Mouse (Mus musculus) midbrain, embryonic 13.5 days (tissue): ENCODE measurements around the gene Supt3. TPM values are rescaled to one million over a fixed set of nuclear protein-coding genes. Genes with fewer than 3 reads are reported as not detected.

ENCODE experiments used
- ATAC-seq: fragments of 200-750 bp; cut with Nextera tagmentation; 2 replicates; pipeline ENCODE4 v1.8.0; 2017; ENCODE audit warnings: mild to moderate bottlenecking, moderate TSS enrichment, moderate library complexity
- H3K27ac ChIP-seq: fragments of 300-500 bp; sonication (generic); 2 replicates; pipeline ENCODE4 v1.5.1; 2015; ENCODE audit warnings: inconsistent platforms, mild to moderate bottlenecking, moderate library complexity
- H3K27me3 ChIP-seq: fragments of 300-500 bp; sonication (generic); 2 replicates; pipeline ENCODE4 v1.6.1; 2015; ENCODE audit warnings: mild to moderate bottlenecking, inconsistent platforms
- H3K36me3 ChIP-seq: fragments of 300-500 bp; sonication (generic); 2 replicates; pipeline ENCODE4 v1.6.1; 2015; ENCODE audit warnings: mild to moderate bottlenecking, inconsistent platforms
- H3K4me1 ChIP-seq: fragments of 300-500 bp; sonication (generic); replicated peaks from 2 replicates; pipeline ENCODE4 v1.6.1; 2015; ENCODE audit warnings: inconsistent platforms
- H3K4me2 ChIP-seq: fragments of 300-500 bp; sonication (generic); replicated peaks from 2 replicates; pipeline ENCODE4 v1.6.1; 2015; ENCODE audit warnings: moderate library complexity, mild to moderate bottlenecking, inconsistent platforms
- H3K4me3 ChIP-seq: fragments of 300-500 bp; sonication (generic); replicated peaks from 2 replicates; pipeline ENCODE4 v1.5.1; 2015; ENCODE audit warnings: mild to moderate bottlenecking, inconsistent platforms
- H3K9ac ChIP-seq: fragments of 300-500 bp; sonication (generic); replicated peaks from 2 replicates; pipeline ENCODE4 v1.6.1; 2015; ENCODE audit warnings: mild to moderate bottlenecking, inconsistent platforms
- H3K9me3 ChIP-seq: fragments of 300-500 bp; sonication (generic); 2 replicates; pipeline ENCODE4 v1.6.1; 2016; ENCODE audit warnings: mild to moderate bottlenecking, inconsistent platforms
- WGBS: fragments of 180-500 bp; shearing (Covaris S2); methylation state at CpG from one replicate; pipeline ENCODE4 v1.1.7; 2015; 5-methylcytosine and 5-hydroxymethylcytosine counted together
- polyA plus RNA-seq: library from polyadenylated mRNA; unstranded; fragments of >200 nt; fragmentation: Nextera tagmentation; extraction: Ambion mirVana; gene quantifications from 2 replicates; pipeline ENCODE4 v1.2.1, GENCODE M21; 2015

The Supt3 gene
- polyA plus RNA-seq, 1 experiment from 2014 or later = 20.0 TPM

DNA sequence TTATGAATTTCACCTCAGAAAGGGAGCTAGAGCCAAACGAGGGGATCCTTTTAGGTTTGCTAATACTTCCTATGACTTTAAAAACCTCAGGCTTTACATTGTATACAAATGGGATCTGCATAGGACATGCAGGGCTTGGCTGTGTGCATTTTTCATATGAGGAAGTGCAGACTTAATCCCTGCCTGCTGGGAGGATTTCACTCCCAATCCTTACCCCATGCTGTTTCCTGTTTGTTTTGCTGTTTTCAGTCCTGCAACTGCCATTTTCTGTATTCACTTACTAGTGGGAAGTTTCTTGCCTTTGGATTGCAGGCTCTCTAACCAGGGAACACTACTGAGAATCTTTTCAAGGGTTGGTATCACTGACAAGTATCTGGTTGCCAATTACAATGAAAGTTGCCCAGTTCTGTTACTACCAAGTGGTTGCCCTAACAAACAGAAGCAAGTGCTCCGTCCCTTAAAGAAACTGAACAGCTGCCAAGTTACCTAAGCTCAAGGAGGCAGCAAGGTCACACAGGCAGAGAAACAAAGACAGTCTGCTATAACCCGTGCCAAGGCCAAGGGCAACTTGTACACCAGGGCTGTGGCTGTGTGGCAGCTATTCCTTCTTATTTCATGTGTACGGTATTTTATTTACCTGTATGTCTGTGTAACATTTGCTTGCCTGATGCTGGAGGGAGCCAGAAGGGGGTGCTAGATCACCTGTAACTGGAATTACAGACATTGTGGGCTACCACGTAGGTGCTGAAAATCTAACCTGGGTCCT, 12.2 kb downstream of the Supt3 start:
- no peak overlapping the region for H3K4me2 ChIP-seq
- H3K9ac ChIP-seq = no peak overlapping the region
- 51% methylated on average over 5 of the region's 5 CpGs for WGBS
- H3K27ac ChIP-seq = no peak overlapping the region
- 0 out of 2 replicates have a peak, but pooled peaks cover 6% of the 10 kb centered on the region for H3K4me1 ChIP-seq
- no peaks in the 10 kb centered on the region for H3K27me3 ChIP-seq
- H3K36me3 ChIP-seq = 0 out of 2 replicates have a peak, but pooled peaks cover 4% of the 10 kb centered on the region
- H3K9me3 ChIP-seq = no peaks in the 10 kb centered on the region
- ATAC-seq = no peak
- no peak overlapping the region for H3K4me3 ChIP-seq

GRCm38 (mm10) chr17:44792218-44792917, 15.4 kb downstream of the Supt3 start:
- 93% methylated on average over 12 of the region's 12 CpGs for whole genome bisulfite sequencing
- no peak overlapping the region for H3K27ac ChIP-seq

GRCm38 (mm10) chr17:44797331-44797730, 20.4 kb downstream of the Supt3 start:
- Histone ChIP-seq H3K9me3 (no peaks in the 10 kb centered on the region), H3K9ac (no peak overlapping the region), H3K4me3 (no peak overlapping the region), H3K4me2 (no peak overlapping the region), H3K27ac (no peak overlapping the region), H3K27me3 (no peaks in the 10 kb centered on the region), H3K4me1 (no peaks in the 10 kb centered on the region), H3K36me3 (no peaks in the 10 kb centered on the region)
- no peak for ATAC-seq
- WGBS = 46% methylated on average over 3 of the region's 3 CpGs

More at GRCm38 (mm10) chr17:44792218-44792917, 15.4 kb downstream of the Supt3 start:
- Histone ChIP-seq H3K9ac (no peak overlapping the region), H3K4me3 (no peak overlapping the region), H3K4me2 (no peak overlapping the region), H3K27me3 (no peaks in the 10 kb centered on the region), H3K4me1 (0 out of 2 replicates have a peak, but pooled peaks cover 6% of the 10 kb centered on the region), H3K36me3 (0 out of 2 replicates have a peak, but pooled peaks cover 4% of the 10 kb centered on the region), H3K9me3 (no peaks in the 10 kb centered on the region)
- no peak for ATAC-seq

DNA sequence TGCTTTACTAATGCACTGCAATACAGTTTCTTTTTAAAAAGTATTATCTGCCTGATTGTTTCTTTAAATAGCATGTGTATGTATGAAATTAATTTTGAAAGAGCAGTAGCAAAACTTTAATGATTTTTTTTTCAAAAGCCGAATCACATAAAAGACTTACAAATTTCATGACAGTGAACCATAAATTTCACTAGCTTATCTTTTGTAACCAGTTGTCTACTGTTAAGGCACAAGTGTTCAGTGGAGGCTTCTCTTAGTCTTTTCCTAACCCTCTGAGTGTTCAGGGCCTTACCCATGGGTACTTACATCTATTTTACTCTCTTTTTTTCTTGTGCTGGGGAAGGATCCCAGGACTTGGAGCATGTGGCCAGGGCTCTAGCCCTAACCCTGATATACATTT, 30.1 kb downstream of the Supt3 start:
- Histone ChIP-seq H3K4me2 (no peak overlapping the region), H3K4me1 (no peaks in the 10 kb centered on the region), H3K4me3 (no peak overlapping the region), H3K27ac (no peak overlapping the region), H3K9me3 (no peaks in the 10 kb centered on the region), H3K27me3 (no peaks in the 10 kb centered on the region), H3K36me3 (no peaks in the 10 kb centered on the region), H3K9ac (no peak overlapping the region)
- WGBS = 85% methylated on average over 1 of the region's 1 CpGs
- no peak for ATAC-seq

GRCm38 (mm10) chr17:44814508-44815175, 37.7 kb downstream of the Supt3 start, which contains the start of gene Runx2:
Gene Runx2, minus strand, starts transcription at chr17:44814797.
- Histone ChIP-seq H3K27ac (no peak within 1 kb of the TSS), H3K9me3 (no peaks in the 10 kb centered on the region), H3K4me2 (no peak within 1 kb of the TSS), H3K36me3 (no peaks in the 10 kb centered on the region), H3K4me1 (peaks cover 13% of the 10 kb centered on the region; the same call in 1 of the 2 replicates), H3K27me3 (0 out of 2 replicates have a peak, but pooled peaks cover 3% of the 10 kb centered on the region), H3K9ac (no peak within 1 kb of the TSS), H3K4me3 (no peak within 1 kb of the TSS)
- WGBS = 28% methylated on average over 3 of the region's 3 CpGs
- no peak for ATAC-seq

DNA sequence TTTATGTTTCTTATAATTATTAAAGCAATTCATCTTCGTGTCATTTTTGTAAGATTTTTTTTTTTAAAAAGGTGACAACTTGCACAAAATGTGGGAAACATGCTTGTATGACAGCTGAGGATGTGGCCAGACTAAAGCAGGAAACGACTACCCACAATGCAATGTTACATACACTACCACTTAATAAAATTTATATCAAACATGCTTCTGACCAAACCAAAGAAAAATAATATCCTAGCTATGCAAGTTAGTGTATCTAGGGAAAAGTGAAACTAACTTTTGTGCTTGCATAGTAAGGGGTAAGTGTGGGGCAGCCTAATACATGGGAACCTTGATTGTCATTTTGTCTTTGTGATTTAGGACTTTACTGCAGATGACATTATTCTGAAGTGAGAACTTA, 41.9 kb downstream of the Supt3 start:
- Histone ChIP-seq H3K27me3 (0 out of 2 replicates have a peak, but pooled peaks cover 3% of the 10 kb centered on the region), H3K4me2 (no peak overlapping the region), H3K4me1 (peaks cover 13% of the 10 kb centered on the region; the same call in 1 of the 2 replicates), H3K4me3 (no peak overlapping the region), H3K36me3 (no peaks in the 10 kb centered on the region), H3K9me3 (no peaks in the 10 kb centered on the region), H3K27ac (no peak overlapping the region), H3K9ac (no peak overlapping the region)
- 83% methylated on average over 2 of the region's 2 CpGs for WGBS
- no peak for ATAC-seq

- Histone ChIP-seq H3K36me3 (no peaks in the 10 kb centered on the region), H3K4me3 (no peak overlapping the region), H3K27me3 (no peaks in the 10 kb centered on the region), H3K4me2 (no peak overlapping the region), H3K9me3 (no peaks in the 10 kb centered on the region), H3K9ac (no peak overlapping the region), H3K27ac (no peak overlapping the region), H3K4me1 (peaks cover 5% of the 10 kb centered on the region; the same call in 1 of the 2 replicates)
- ATAC-seq = no peak
- 67% methylated on average over 4 of the region's 4 CpGs for WGBS
These were observed 42.9 kb downstream of the Supt3 start for GRCm38 (mm10) chr17:44819816-44820215.

DNA sequence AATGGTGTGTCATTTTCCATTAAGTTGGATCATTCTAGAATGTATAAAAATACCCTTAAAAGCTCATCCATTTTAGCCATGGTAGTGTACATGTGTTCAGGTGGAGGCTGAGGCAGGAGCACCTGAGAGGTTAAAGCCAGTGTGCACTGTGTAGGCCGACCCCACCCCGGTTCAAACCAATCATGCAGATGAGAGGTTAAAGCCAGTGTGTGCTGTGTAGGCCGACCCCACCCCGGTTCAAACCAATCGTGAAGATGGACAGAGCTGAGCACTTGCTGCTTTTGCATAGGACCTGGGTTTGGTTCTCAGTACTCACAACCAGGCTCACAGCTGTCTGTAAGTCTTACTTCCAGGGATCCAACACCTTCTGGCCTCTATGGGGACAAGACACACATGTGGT, 45.0 kb downstream of the Supt3 start:
- Histone ChIP-seq H3K4me3 (no peak overlapping the region), H3K27me3 (no peaks in the 10 kb centered on the region), H3K27ac (no peak overlapping the region), H3K9me3 (no peaks in the 10 kb centered on the region), H3K9ac (no peak overlapping the region), H3K4me1 (no peaks in the 10 kb centered on the region), H3K4me2 (no peak overlapping the region), H3K36me3 (no peaks in the 10 kb centered on the region)
- ATAC-seq = no peak
- 92% methylated on average over 5 of the region's 5 CpGs for WGBS

GRCm38 (mm10) chr17:44827124-44827523, 50.2 kb downstream of the Supt3 start:
- 92% methylated on average over 3 of the region's 3 CpGs for WGBS
- Histone ChIP-seq H3K27me3 (no peaks in the 10 kb centered on the region), H3K4me3 (no peak overlapping the region), H3K9ac (no peak overlapping the region), H3K36me3 (no peaks in the 10 kb centered on the region), H3K9me3 (no peaks in the 10 kb centered on the region), H3K4me2 (no peak overlapping the region), H3K4me1 (no peaks in the 10 kb centered on the region), H3K27ac (no peak overlapping the region)
- no peak for ATAC-seq

DNA sequence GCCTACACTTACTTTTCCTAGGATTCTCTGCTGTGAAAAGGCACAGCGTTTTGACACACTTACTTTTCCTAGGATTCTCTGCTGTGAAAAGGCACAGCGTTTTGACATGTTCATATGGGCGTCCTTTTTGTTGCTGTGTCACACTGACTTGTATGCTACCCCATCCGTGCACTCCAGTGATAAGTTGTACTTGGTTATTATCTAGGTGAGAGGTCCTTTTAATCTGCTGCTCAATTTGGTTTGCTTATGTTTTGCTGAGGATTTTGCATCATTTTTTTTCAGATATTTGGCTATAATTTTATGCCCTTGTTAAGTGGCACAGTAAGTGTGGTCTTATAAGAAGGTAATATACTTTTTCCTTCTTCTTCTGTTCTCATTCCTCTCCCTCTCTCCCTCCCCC, 51.0 kb downstream of the Supt3 start:
- Histone ChIP-seq H3K9ac (no peak overlapping the region), H3K36me3 (no peaks in the 10 kb centered on the region), H3K27ac (no peak overlapping the region), H3K4me3 (no peak overlapping the region), H3K4me1 (no peaks in the 10 kb centered on the region), H3K27me3 (no peaks in the 10 kb centered on the region), H3K4me2 (no peak overlapping the region), H3K9me3 (no peaks in the 10 kb centered on the region)
- 84% methylated on average over 4 of the region's 4 CpGs for WGBS
- ATAC-seq = no peak

GRCm38 (mm10) chr17:44829587-44829986, 52.6 kb downstream of the Supt3 start:
- H3K4me1 ChIP-seq = no peaks in the 10 kb centered on the region
- H3K9ac ChIP-seq = no peak overlapping the region
- no peak overlapping the region for H3K4me3 ChIP-seq
- H3K27ac ChIP-seq = no peak overlapping the region
- ATAC-seq = no peak
- H3K36me3 ChIP-seq = no peaks in the 10 kb centered on the region
- H3K27me3 ChIP-seq = no peaks in the 10 kb centered on the region
- WGBS = 89% methylated on average over 3 of the region's 3 CpGs
- H3K4me2 ChIP-seq = no peak overlapping the region
- no peaks in the 10 kb centered on the region for H3K9me3 ChIP-seq

- no peaks in the 10 kb centered on the region for H3K4me1 ChIP-seq
- 83% methylated on average over 1 of the region's 1 CpGs for WGBS
- no peak overlapping the region for H3K9ac ChIP-seq
- no peak overlapping the region for H3K27ac ChIP-seq
- no peak overlapping the region for H3K4me3 ChIP-seq
- H3K4me2 ChIP-seq = no peak overlapping the region
- no peaks in the 10 kb centered on the region for H3K9me3 ChIP-seq
- no peak for ATAC-seq
- H3K27me3 ChIP-seq = no peaks in the 10 kb centered on the region
- H3K36me3 ChIP-seq = no peaks in the 10 kb centered on the region
These were observed 54.2 kb downstream of the Supt3 start for GRCm38 (mm10) chr17:44831201-44831600.
